Mouse (Mus musculus) cerebellum, postnatal 4 days (tissue): ENCODE measurements around the gene E2f7.
"Not testable (repeated sequence)": the region's sequence is repeated elsewhere in the genome, so short reads cannot be mapped to it uniquely, and the experiment has no call there.

ENCODE experiments used
- DNase-seq, 2 experiments: peaks; one replicate each; pipeline ENCODE4 v3.0.0; 2022; ENCODE audit warnings: low spot score in 2 of 2, mixed read lengths in 1 of 2

Gene E2f7

DNA sequence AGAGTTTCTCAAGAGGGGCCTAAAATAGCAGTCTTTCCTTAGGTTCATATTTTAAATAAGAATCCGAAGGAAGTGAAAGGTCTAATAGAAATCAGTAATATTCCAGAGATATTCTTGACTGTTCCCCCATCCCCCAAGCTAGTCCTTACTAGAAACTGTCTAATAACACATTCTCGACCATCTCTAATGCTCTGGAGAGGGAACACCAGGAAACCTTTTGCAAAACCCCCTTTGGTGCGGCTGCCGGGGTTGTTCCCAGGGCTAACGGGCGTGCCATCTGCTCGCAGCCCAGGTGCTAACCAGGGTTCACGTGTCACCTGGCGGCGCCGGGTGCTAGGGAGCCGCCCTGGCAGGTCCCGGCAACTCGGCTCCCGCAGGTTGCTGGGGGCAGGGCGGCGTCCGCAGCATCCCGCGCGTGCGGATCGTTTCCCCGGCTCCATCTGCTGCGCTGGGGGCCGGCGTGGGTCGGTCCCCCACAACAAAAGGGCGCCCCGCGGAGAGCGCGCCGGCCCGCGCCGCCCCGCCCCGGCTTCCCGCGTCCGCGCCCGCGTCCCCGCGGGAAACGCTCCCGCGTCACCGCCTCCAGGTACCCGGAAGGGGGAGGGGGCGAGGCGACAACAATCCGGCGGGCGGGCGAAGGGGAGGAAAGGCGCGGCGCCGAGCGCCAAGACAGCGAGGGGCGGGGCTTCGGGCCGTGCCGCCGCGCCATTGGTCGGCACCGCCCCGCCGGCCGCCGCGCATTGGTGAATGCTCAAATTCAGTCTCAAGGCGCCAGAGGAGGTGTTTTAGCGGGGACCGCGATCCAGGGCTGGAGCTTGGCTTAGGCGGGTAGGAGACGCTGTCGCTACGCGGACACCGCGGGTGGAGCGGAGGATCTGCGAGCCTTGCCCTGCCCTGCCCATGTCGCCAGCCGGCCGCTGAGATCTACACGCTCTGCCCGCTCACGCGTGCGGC, at the start of gene E2f7:
TSS of gene E2f7 (plus strand) at position 754 of the 954 bp plus-strand sequence.
- DNase-seq: peak; percentile 72 to 93

DNA sequence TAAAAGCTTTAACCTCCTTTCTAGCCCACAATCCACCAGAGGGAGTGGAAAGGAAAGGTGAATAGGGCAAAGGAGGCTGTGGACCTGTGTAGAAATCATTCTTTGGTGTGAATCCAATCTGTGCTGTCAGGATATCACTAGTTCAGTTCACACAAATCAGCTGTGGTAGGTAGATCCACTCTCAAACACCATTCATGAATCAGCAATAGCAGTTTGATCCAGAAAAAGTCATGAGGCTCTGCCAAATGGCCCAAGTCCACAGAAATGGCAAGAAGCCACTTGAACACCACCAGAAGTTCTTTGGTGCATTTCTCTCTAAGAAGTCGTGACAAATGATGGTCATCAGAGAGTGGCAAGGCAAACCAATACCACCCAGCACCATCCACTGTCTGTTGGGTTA, 44.0 kb upstream of the E2f7 start:
- DNase-seq: no peak

DNA sequence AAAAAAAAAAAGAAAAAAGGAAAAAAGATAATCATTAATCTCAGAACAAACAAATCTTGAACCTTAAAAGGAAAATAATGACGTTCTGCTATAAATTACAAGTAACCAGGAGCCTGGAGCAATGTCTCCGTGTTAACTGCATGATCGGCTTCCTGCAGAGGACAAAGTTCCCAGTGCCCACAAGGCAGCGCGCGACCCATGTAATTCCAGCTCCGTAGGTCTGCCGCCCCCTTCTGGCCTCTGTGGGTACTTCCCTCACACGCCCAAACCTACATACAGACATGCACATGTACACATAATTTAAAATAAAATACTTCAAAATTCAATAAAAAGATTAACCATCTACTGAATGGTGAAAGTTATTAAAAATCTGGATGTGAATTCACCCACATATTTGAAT, 39.6 kb upstream of the E2f7 start:
- DNase-seq: peak in 1 of 2 experiments; percentile 8

DNA sequence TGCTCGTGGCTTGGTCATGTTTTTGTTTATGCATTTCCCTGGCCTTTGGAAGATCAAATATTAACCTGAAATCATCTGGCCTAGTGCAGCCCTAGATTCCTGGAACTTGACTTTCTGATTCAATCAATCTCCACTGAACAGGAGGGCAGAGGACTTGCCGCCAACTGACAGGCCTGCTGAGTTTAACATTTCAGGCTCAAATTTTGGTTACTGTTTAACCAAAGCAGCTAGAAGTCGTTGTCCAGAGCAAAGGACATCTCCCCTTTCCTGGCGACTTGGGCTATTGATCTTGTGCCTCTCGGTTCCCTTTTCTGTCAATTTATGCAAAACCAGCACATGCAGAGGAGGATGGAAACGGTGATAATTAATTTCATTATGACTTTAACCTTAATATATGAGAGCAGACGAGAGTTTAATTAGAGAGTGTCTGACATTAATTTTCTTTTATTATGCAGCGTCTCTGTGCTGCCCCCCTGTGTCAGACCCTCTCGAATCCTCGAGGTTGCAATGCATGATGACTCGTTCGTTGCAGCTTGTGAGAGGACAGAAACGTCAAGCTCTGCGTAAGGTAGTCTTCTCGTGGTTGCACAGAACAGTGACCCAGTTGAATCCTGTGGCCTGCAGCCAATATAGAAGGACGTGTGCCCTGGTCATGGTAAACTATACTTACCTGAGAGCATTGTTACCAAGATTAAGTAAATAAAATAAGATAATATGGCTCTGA, 37.7 kb upstream of the E2f7 start:
- peak in 1 of 2 experiments; percentile 18 for DNase-seq

DNA sequence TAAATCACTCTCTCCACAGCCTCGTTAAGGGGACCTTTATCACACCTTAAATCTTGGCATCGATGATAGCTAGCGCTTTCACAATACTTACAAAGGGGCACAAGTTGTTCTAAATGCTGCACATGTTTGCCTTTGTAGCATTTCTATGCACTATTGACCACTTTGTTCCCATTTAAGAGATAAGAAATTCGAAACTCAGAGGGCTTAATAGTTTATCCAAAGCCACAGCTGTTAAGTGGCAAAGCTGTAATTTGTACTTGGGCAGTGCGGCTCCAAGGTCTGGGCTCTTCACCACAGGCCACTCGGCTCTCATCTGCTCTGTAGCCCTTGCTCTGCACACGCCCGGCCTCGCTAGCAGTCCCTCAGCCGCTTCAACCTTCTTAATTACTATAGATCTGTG, 28.4 kb upstream of the E2f7 start:
- no peak for DNase-seq

DNA sequence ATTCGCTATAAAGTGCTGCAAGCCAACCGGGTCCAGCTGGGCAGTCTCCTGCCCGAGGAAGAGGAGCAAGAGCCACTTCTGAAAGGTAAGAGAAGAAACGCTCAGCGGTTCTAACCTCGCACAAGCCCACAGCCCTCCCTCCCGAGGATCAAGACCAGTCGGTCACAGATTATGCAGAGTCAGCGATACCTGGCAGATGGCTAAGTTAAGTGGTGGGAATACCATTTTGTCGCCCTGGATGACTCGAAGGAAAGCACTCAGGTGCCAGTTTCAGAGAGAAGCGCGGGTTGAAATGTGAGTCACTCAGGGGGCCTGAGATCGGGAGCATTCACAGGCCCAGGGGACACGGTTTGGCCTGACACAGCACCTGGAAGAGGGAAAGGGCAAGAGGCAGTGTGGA, 18.8 kb upstream of the E2f7 start:
- DNase-seq: no peak

DNA sequence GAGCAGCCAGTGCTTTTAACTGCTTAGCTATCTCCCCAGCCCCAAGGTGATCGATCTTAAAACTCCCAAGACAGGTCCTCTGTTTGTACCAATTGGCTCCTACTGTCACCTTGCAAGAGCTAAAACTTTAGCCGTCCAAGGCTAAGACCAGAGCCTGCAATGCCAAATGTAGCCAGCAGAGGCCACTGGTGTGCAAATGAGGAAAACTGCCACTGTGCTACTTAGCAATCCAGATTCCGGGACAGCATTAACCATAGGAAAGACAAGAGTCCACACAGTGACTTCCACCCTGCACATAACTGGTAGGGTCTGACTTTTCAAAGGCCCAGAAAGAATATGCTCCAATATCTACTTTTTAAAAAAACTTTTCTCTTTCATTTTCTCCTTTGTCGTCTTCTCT, 17.4 kb upstream of the E2f7 start:
- peak in 1 of 2 experiments; percentile 24 for DNase-seq

DNA sequence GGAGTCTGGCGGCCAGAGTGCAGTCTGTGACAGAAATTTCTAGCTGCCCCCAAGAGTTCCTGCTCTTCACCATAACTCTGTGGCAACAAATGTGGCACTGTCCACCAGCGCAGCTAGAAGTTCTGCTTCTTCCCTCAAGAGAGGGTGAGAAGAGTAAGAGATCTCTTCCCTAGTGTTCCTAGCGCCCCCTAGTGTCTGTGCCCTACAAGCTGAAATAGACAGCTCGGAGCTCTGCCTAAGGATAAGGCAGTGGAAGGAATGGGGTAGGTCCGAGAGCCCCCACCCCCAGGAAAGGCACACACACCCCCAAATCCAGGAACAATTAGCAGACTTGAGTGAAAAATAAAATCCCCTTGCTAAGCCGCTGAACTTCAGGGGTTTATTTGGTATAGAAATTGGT, 11.9 kb upstream of the E2f7 start:
- DNase-seq: peak; percentile 44 to 62

DNA sequence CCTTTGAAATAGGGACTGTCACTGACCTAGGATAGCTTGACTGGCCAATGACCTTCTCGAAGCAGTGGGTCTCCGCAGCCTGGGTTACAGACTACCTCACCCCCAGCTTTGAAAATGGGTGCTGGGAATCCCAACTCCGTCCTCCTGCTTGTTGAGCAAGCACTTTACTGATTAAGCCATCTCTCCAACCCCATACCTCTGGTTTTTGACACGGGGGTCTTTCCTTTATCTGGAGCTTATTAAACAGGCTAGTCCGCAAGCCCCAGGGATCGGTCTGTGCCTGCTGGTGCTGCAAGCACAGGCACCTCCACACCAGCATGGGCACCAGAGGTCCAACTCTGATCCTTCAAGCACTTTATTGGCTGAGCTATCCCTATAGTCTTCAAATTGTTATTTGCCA, 1.5 kb upstream of the E2f7 start:
- DNase-seq: no peak

DNA sequence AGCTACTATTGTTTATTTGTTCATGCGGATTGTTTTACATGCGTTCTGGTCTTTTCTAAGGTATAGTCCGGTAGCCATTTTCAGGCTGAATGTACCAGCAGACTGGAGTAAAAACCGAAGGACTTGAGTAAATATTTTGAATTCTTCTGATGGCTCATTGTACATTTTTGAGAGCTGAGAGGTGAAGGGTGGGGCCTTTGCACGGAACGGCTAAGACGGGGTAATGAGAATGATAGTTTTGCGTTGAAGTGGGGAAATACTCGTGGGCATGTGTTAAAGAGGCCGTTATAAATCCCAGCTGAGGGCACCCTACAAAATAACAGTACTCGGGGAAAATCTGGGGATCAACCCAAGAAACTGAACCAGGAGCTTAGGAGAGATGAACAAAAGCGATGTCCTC, 1.1 kb upstream of the E2f7 start:
- DNase-seq: no peak

DNA sequence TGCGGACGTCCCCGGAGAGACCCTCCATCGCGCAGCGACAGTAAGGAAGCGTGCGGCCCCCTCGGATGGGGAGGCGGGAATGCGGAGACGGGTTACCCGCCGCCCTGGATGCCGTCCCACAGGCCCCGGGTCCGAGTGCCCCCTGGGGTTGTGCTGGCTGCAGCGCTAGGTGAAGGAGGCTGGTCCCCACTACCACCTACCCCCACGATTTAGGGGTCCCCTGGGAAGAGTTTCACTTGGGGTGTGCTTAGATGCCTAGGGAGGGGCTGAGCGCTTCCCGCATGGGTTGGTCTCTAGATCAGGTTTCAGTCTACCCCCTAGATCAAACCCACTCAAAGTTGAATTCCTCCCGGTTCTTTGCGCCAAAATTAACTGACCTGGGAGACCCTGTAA, 397 bp downstream of the E2f7 start:
- no peak for DNase-seq

DNA sequence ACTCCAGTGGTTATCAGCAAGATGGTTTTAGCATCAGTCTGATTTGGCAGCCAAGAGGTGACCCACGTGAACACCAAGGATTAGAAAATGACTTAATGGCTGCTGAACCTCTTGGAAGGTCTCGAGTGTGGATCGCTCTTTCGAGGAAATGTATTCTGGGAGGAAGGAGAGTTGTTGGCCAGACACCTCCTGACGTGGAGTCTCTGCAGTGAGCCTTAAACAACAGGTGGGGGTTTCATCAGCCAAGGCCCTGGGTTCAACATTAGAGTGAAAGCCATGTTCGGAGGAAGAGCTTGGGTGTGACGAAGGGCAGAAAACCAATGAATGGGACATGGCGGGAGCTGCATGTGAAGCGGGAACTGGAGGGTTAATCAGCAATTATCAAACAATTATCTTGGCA, 3.8 kb downstream of the E2f7 start:
- DNase-seq: no peak

DNA sequence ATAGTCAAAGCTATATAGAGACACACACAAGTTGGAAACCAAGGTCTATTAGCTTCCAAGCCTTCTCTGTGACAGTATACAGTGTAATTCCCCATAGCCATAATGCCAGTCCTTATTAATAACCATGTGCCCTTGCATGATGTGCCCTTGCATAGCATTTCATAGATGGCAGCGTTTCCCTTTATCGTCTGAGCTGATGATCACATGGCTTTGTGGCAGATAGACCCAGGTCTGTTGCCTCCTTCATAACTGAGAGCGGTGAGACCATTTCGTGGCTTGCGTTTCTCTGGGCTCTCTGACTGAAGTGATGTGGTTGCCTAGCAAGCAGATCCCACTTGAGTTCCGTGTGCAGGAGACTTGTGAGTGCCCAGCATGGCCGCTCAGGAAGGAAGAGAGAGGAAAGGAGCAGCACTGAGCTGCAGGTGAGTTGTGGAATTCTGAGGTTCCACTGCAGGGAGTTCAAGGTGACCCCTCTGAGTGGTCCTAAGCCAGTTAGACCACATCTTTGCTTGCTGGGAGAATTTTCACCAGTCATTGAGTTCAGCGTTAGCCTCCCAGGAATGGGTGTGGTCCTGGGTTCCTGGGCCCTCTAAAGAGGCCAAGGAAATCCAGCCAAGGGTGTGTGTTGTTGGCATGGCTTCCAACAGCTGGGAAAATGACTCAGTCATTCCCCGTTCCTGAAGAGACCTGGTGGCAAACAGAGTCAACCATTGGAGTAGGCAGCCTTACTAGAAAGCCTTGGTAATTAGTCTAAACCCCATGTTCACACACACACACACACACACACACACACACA, 4.5 kb downstream of the E2f7 start:
- no peak for DNase-seq

DNA sequence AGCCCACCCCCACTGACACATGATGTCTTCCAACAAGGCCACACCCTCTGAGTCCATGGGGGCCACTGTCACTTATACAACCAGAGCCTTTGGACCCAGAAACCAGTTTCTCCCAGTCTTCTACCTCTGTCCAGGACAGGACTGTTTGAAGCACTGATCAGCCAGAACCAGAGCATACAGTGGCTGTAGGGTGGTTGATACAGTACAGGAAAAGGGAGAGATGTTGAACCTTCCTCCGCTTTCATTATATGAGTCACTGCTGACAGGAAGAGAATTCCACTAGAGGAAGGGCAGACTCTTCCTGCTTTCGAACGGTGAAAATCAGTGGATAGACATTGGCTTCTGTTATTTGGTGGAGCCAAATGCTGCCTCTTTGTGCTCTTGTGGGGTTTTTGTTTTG, 7.6 kb downstream of the E2f7 start:
- DNase-seq: no peak

DNA sequence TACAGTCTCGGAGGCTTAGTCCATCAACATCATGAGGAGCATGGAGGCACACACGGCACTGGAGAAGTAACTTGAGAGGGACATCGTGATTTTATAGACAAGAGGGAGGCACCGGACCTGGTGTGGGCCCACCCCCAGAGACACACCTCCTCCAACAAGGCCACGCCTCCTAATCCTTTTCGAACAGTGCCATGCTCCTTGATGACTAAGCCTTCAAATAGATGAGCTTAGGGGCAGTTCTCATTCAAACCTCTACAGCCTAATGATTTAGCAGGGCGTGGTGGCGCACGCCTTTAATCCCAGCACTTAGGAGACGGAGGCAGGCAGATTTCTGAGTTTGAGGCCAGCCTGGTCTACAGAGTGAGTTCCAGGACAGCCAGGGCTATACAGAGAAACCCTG, 10.3 kb downstream of the E2f7 start:
- DNase-seq: no peak

DNA sequence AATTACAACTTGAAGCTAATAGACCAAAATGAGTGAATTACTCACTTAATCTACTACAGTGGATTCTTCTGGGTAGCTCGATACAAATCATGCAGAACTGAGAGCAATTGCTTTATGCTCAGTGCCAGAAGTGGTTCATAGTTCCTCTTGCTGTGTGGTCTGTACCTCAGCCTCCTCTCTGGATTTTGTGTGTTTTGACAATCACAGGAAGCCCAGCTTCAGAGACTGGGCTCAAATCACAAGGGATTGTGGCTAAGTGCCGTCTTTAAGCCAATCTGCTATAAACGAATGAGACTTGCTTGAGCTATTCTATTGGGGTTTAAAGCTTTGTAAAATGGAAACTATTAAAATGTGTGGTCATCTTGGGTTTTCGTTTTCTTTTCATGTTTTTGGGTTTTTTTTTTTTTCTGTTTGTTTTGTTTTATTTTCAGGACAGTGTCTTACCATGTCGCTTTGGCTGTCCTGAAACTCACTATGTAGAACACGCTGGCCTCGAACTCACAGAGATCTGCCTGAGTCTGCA, 11.1 kb downstream of the E2f7 start:
- DNase-seq: no peak

DNA sequence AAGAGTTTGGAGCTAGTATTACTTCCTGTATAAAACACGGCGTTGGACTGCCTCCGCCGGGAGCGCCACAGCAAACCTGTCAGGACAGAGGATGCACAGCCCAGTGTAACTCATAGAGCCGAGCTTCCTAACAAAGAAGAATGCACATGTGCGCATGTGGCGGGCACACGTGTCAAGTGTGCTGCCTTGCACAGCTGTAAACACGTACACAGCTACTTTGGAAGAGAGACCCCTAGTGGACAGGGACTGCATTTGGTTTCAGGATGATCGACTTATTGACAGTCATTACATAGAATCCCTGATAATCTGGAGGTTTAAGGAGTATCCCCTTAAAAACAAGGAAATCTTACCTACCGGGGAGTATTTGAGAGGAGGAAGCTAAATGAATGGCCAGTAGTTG, 15.3 kb downstream of the E2f7 start:
- DNase-seq: not testable (repeated sequence)

DNA sequence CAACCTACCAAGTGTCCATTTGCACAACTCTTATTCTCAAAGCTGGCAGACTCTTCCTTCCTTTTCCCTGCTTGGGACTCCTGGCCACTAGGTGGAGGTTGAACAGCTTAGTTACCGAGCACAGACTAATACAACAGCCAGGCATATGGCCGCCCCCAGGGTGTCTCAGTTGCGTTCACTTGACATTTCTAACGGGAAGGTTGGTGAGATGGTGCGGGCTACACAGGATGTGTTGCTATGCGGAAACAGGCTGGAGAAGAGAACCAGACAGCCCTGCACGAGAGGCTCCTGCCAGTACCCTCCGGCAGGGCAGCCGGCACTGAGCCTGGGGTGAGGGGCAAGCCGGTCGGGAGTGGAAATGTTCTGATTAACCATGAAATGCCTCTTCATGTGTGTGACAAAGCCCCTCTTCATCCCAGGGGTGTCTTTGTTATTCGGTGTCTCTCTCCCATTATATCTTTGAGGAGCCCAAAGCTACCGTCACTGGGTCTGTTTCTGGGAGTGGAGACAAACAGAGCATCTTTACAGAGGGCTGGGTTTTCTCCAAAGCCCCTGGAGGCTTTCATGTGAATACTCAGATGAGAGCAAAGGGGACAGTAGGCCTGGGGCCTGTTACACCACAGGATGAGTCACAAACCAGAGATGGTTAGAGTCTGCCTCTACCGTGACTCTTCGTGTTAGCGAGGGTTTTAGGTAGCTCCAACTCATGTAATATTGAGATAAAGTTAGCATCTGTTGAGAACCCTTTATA, 17.1 kb downstream of the E2f7 start:
- DNase-seq: peak in 1 of 2 experiments; percentile 34

DNA sequence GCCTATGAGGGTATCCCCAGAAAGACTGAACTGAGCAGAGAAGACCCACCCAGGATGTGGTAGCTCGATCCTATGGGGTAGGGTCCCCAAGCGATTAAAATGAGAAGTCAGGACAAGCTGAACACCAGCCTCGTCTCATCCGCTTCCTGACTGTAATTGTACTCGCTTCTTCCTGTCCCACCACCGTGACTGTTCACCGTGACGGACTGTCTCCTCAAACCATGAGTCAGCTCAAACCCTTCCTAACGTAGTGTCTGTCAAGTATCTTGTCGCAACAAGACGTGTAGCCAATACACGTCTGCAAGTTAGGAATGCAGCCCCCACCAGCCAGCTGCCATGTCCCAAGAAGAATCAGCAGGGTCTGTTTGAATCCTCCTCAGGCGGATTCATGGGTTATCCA, 18.2 kb downstream of the E2f7 start:
- DNase-seq: no peak

DNA sequence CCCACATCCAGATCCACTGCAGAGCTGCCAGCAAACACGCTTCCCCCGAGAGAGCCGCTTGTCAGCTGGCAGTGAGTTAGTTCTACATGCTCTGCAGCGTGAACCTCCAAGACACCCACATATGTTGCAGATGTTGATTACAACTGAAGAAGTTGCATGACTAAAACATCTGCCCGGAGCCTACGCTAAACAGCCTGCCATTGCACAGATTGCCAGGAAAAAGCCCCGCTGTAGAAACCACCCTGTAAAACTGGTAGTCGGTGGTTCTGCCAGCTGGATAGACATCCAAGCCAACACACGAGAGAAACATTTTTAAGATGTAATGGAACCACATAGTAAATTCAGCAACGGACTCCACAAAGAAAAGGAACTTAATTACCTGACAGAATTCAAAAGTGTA, 24.3 kb downstream of the E2f7 start:
- no peak for DNase-seq

DNA sequence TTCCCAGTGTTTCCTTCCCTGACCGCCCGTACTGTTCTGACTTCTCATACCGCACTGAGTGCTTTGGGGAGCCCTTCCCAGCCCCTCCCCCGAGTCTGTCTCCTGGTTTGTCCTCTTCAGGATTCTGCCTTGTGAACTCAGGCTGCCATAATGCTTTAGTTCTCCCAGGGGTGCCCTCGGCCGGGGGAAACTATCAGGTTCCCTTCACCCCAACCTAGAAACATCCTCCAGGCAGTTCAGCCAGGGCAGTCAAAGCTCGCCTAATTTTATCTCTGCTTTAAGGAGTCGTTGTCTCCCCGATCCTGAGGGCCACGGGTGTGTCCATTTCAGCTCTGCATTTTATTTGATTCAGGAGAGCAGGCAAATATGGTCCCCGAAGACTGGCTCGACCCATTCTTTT, 28.0 kb downstream of the E2f7 start:
- DNase-seq: no peak
